Mouse (Mus musculus) C2C12 (cell line): Measurements from ENCODE around the gene Gm28308. TPM values are rescaled to one million over a fixed set of nuclear protein-coding genes. Genes with fewer than 3 reads are reported as not detected.

Source experiments
- H3K27me3 ChIP-seq: one replicate; pipeline ENCODE4 v1.6.1; 2011; ENCODE audit not compliant: control insufficient read depth, insufficient read depth, insufficient read length
- H3K36me3 ChIP-seq: one replicate; pipeline ENCODE4 v1.6.1; 2011; ENCODE audit not compliant: control insufficient read depth, insufficient read depth
- H3K4me3 ChIP-seq: one replicate; pipeline ENCODE4 v1.5.1; 2011; ENCODE audit warnings: mild to moderate bottlenecking, control low read depth; ENCODE audit not compliant: poor library complexity, insufficient read depth, severe bottlenecking
- H3K79me2 ChIP-seq: one replicate; pipeline ENCODE4 v1.6.1; 2011; ENCODE audit not compliant: control insufficient read depth, insufficient read depth
- H3K79me3 ChIP-seq: one replicate; pipeline ENCODE4 v1.6.1; 2011; ENCODE audit warnings: low read depth, control low read depth
- H3ac ChIP-seq: one replicate; pipeline ENCODE3; 2011; ENCODE audit warnings: low read depth; ENCODE audit not compliant: control insufficient read depth, insufficient read length
- CEBPB ChIP-seq: IDR thresholded peaks from one replicate; pipeline ENCODE4 v1.6.1; 2011; ENCODE audit warnings: low read depth, mild to moderate bottlenecking, control low read depth, moderate library complexity
- CTCF ChIP-seq: IDR thresholded peaks from one replicate; pipeline ENCODE4 v1.5.1; 2011; ENCODE audit not compliant: control insufficient read depth, insufficient read depth, insufficient read length
- FOSL1 ChIP-seq: IDR thresholded peaks from one replicate; pipeline ENCODE4 v1.8.0; 2011; ENCODE audit warnings: mild to moderate bottlenecking, low read length; ENCODE audit not compliant: poor library complexity, insufficient read depth, severe bottlenecking
- MAX ChIP-seq: IDR thresholded peaks from one replicate; pipeline ENCODE4 v1.6.1; 2011; ENCODE audit warnings: mild to moderate bottlenecking, control low read depth
- MYOD1 ChIP-seq: IDR thresholded peaks from one replicate; pipeline ENCODE4 v1.6.1; 2011; ENCODE audit warnings: low read depth; ENCODE audit not compliant: control insufficient read depth, insufficient read length
- MYOG ChIP-seq: IDR thresholded peaks from one replicate; pipeline ENCODE4 v1.6.1; 2011; ENCODE audit not compliant: control insufficient read depth, insufficient read length; ENCODE audit errors: extremely low read depth
- USF1 ChIP-seq: IDR thresholded peaks from one replicate; pipeline ENCODE4 v1.6.1; 2011; ENCODE audit warnings: low read depth, mild to moderate bottlenecking, control low read depth, moderate library complexity
- polyA plus RNA-seq: library from polyadenylated mRNA; unstranded; fragments of >200 nt; fragmentation: generic; extraction: Trizol; gene quantifications from one replicate; pipeline ENCODE4 v1.2.1, GENCODE M21; 2012; ENCODE audit warnings: missing spikeins

Gene Gm28308
- polyA plus RNA-seq, 1 experiment: 0.75 TPM

DNA sequence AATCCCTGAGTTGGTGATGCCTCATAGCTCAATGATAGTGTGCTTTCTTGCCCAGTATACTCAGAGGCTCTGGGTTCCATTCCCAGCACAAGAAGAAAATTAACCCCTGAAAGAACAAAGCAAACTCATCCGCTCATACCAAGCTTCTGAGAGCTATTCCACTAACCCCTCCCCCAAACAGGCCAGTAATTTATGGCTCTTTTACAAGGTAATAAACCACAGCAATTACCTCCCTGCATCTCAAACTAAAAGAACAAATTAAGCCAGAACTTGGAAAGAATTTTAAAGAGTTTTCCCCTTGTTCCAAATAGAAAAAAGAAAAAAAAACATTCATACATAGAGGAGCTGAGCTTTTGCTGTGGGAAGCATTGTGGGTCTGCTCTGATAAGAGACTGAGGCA, 30.3 kb downstream of the Gm28308 start:
- Histone ChIP-seq H3K36me3 (no peaks in the 10 kb centered on the region), H3K4me3 (no peak overlapping the region), H3K79me2 (no peaks in the 10 kb centered on the region), H3K79me3 (no peaks in the 10 kb centered on the region), H3ac (no peak overlapping the region), H3K27me3 (no peaks in the 10 kb centered on the region)
- TF ChIP-seq CTCF (no peak), MAX (no peak)

- H3K79me2 ChIP-seq: no peaks in the 10 kb centered on the region
- H3K79me3 ChIP-seq: no peaks in the 10 kb centered on the region
- no peak overlapping the region for H3ac ChIP-seq
- TF ChIP-seq MYOD1: no peak
- no peak for TF ChIP-seq CEBPB
- no peak for TF ChIP-seq MYOG
- no peak for TF ChIP-seq FOSL1
- no peak for TF ChIP-seq CTCF
- no peak for TF ChIP-seq MAX
- TF ChIP-seq USF1: no peak
- H3K36me3 ChIP-seq: no peaks in the 10 kb centered on the region
- no peaks in the 10 kb centered on the region for H3K27me3 ChIP-seq
- H3K4me3 ChIP-seq: no peak overlapping the region
Measured at GRCm38 (mm10) chr6:52182030-52182429, 31.1 kb downstream of the Gm28308 start.

DNA sequence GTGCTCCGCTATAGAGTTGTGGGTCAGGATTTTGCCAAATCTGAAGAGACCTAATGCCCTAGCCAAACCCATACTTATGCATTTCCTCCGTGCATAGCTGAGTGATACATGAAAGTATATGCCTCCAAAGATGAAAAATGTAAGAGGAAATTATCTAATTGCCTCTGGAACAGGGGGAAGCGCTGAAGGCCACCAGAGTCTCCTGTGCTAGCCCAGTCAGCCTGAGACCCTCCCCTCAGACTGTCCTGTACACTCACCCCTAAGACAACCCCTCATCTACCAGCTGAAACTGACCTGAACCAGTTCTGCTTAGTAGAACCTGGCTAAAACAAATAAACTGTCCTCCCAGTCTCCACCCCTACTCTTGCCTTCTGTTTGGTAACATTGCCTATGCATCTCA, 32.4 kb downstream of the Gm28308 start:
- H3K79me3 ChIP-seq: no peaks in the 10 kb centered on the region
- H3K4me3 ChIP-seq: no peak overlapping the region
- H3K27me3 ChIP-seq: no peaks in the 10 kb centered on the region
- H3K79me2 ChIP-seq: no peaks in the 10 kb centered on the region
- TF ChIP-seq CEBPB (no peak), FOSL1 (no peak), USF1 (no peak), CTCF (no peak)
- H3ac ChIP-seq: no peak overlapping the region
- H3K36me3 ChIP-seq: no peaks in the 10 kb centered on the region

DNA sequence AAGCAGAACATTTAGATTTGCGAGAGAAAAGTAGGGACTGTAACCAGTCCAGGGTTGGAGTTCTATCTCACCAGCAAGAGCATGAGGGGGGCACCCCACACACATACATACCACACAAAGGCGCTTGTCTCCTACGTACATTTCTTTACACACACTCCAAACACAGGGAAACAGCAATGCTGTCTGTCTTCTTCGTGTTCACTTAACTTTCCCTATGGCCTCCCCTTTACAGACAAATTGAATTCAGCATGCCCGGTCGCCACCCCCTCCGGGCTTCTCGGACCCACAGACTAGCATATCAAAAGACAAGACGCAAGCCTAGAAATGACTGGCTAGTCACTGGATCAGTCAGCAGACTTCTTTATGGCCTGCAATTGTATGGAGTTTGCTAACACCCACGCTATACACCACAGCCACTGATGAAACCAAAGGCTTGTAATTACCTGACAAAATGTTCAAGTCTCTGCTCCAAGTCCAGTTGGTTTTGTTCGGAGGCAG, 32.9 kb downstream of the Gm28308 start:
- no peaks in the 10 kb centered on the region for H3K36me3 ChIP-seq
- no peaks in the 10 kb centered on the region for H3K79me2 ChIP-seq
- no peaks in the 10 kb centered on the region for H3K79me3 ChIP-seq
- H3ac ChIP-seq: no peak overlapping the region
- H3K4me3 ChIP-seq: no peak overlapping the region
- TF ChIP-seq MAX (no peak), CEBPB (no peak), FOSL1 (no peak), CTCF (no peak), USF1 (no peak), MYOG (no peak), MYOD1 (no peak)
- no peaks in the 10 kb centered on the region for H3K27me3 ChIP-seq

GRCm38 (mm10) chr6:52179690-52180089, 33.4 kb downstream of the Gm28308 start:
- no peaks in the 10 kb centered on the region for H3K36me3 ChIP-seq
- no peaks in the 10 kb centered on the region for H3K79me3 ChIP-seq
- no peaks in the 10 kb centered on the region for H3K79me2 ChIP-seq
- TF ChIP-seq MYOG (no peak), MYOD1 (no peak), CEBPB (no peak), FOSL1 (no peak), MAX (no peak), USF1 (no peak), CTCF (no peak)
- no peak overlapping the region for H3ac ChIP-seq
- no peaks in the 10 kb centered on the region for H3K27me3 ChIP-seq
- no peak overlapping the region for H3K4me3 ChIP-seq

DNA sequence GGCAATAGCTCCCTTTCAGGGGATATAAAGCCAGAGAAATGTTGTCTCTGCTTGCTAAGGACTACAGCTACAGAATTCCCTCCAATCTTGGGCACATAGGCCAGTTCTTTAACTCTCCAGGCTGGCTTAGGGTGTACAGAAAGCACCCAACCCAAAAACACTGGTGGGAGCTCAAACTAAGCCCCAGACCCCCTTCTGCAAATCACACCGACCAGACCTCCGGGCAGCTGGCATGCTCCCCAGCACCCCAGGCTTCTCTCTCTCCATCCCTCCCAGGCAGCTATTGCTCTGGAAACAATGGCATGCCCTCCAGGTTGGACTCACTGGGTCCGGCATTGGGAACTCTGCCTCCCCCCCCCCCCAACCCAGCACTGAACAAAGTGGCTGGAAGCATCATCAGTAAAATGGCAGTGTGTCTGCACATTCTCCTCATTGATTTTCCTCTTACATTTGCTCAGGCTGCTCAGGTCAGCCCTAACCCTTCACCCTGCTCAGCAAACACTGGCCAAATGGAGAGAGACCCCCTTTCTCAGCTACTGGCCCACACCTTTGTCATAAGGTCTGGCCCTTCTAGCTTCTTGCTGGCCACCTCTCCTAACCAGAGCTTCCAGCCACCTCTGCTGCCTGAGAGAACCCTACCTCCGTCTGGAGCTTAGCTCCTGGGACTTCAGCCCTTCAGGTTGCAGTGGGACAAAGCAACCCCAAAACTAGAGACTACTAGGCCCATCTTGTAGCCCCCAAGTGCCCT, 34.0 kb downstream of the Gm28308 start:
- H3K36me3 ChIP-seq: no peaks in the 10 kb centered on the region
- no peaks in the 10 kb centered on the region for H3K79me3 ChIP-seq
- no peak overlapping the region for H3K4me3 ChIP-seq
- H3K79me2 ChIP-seq: no peaks in the 10 kb centered on the region
- no peak overlapping the region for H3ac ChIP-seq
- TF ChIP-seq CEBPB (no peak), USF1 (no peak), FOSL1 (no peak), MAX (no peak), MYOD1 (no peak), CTCF (no peak), MYOG (no peak)
- H3K27me3 ChIP-seq: no peaks in the 10 kb centered on the region
